15 mouse cellular contexts compared by ENCODE assay signal in genomic region chr19:57005062-57005461, GRCm38 (mm10). TPM values are rescaled to one million over a fixed set of nuclear protein-coding genes. Genes with fewer than 3 reads are reported as not detected.
DNase-seq lines count a peak whose midpoint lies in the region; ATAC-seq and TF ChIP-seq lines count a peak whose summit lies in the region.
"Had no signal": no experiment of that assay in that cellular context is flagged by ENCODE, and none has a peak within 500 bp of the region (broad histone marks: within the 10 kb centered on the region; RNA-seq: fewer than 3 reads in every experiment).

No protein-coding gene starts in this region.

- no peak overlapping the region for H3K27ac ChIP-seq in heart, embryonic 12.5 days (ENCODE audit: poor library complexity, severe bottlenecking)
- H3K27ac ChIP-seq in gastrocnemius, adult 2 months = no peak overlapping the region
- no peak overlapping the region; the same call in 1 of the 2 replicates for H3K27ac ChIP-seq in lung, embryonic 14.5 days (ENCODE audit: low read depth)
- H3K27ac ChIP-seq in forebrain, embryonic 11.5 days (ENCODE audit: low read depth, low read length) = no peak overlapping the region
- H3K27ac ChIP-seq: forebrain, embryonic 10.5 days; heart, embryonic 15.5 days; limb, embryonic 15.5 days had no signal

- no peak overlapping the region for H3K4me3 ChIP-seq in heart, embryonic 12.5 days
- H3K4me3 ChIP-seq in gastrocnemius, adult 2 months = no peak overlapping the region
- no peak overlapping the region for H3K4me3 ChIP-seq in lung, embryonic 14.5 days (ENCODE audit: low read depth, low read length)
- no peak overlapping the region for H3K4me3 ChIP-seq in forebrain, embryonic 11.5 days (ENCODE audit: low read depth, low read length)
- H3K4me3 ChIP-seq: forebrain, embryonic 10.5 days; heart, embryonic 15.5 days; limb, embryonic 15.5 days had no signal

- H3K9ac ChIP-seq in heart, embryonic 12.5 days = no peak overlapping the region
- H3K9ac ChIP-seq in lung, embryonic 14.5 days = no peak overlapping the region
- H3K9ac ChIP-seq in forebrain, embryonic 11.5 days (ENCODE audit: low read length) = no peak overlapping the region
- H3K9ac ChIP-seq: heart, embryonic 15.5 days; limb, embryonic 15.5 days had no signal

- H3K9me3 ChIP-seq in heart, embryonic 12.5 days (replicated peaks) = no peaks in the 10 kb centered on the region
- no peaks in the 10 kb centered on the region for H3K9me3 ChIP-seq in lung, embryonic 14.5 days (ENCODE audit: low read depth, low read length)
- H3K9me3 ChIP-seq in forebrain, embryonic 11.5 days (ENCODE audit: control insufficient read depth, low read length) = no peaks in the 10 kb centered on the region
- H3K9me3 ChIP-seq: forebrain, embryonic 10.5 days; heart, embryonic 15.5 days; limb, embryonic 15.5 days had no signal

- H3K36me3 ChIP-seq in heart, embryonic 12.5 days = no peaks in the 10 kb centered on the region
- no peaks in the 10 kb centered on the region for H3K36me3 ChIP-seq in lung, embryonic 14.5 days (ENCODE audit: insufficient read depth)
- H3K36me3 ChIP-seq in forebrain, embryonic 11.5 days (ENCODE audit: control insufficient read depth, insufficient read depth, low read length) = no peaks in the 10 kb centered on the region
- H3K36me3 ChIP-seq: forebrain, embryonic 10.5 days; heart, embryonic 15.5 days; limb, embryonic 15.5 days had no signal

- H3K4me2 ChIP-seq in heart, embryonic 12.5 days = no peak overlapping the region
- no peak overlapping the region for H3K4me2 ChIP-seq in lung, embryonic 14.5 days
- H3K4me2 ChIP-seq in forebrain, embryonic 11.5 days (ENCODE audit: low read depth, low read length, severe bottlenecking) = no peak overlapping the region
- H3K4me2 ChIP-seq: heart, embryonic 15.5 days; limb, embryonic 15.5 days; midbrain, embryonic 11.5 days had no signal

- peak; percentile 98 for DNase-seq in heart, adult 11 months
- DNase-seq in cerebellum, adult 11 months = peak; percentile 85
- peak; percentile 83 for DNase-seq in gastrocnemius, adult 2 months
- DNase-seq in lung, embryonic 14.5 days = peak; percentile 63
- no peak for DNase-seq in embryo, embryonic 10 days (ENCODE audit: low spot score)
- DNase-seq in left cerebral cortex, adult 11 months (ENCODE audit: low spot score) = no peak
- no peak for DNase-seq in forebrain, embryonic 11.5 days (ENCODE audit: low spot score)
- DNase-seq: adrenal gland, postnatal 10 days; layer of hippocampus, adult 9-11 months had no signal

- 91% methylated on average over 4 of the region's 4 CpGs for WGBS in heart, embryonic 12.5 days
- 74% methylated on average over 4 of the region's 4 CpGs for WGBS in lung, embryonic 14.5 days
- WGBS in forebrain, embryonic 11.5 days = 94% methylated on average over 4 of the region's 4 CpGs

- peaks cover 10% of the 10 kb centered on the region; the same call in 1 of the 2 replicates for H3K4me1 ChIP-seq in heart, embryonic 12.5 days (replicated peaks)
- H3K4me1 ChIP-seq in lung, embryonic 14.5 days (ENCODE audit: insufficient read depth) = peaks cover 34% of the 10 kb centered on the region
- H3K4me1 ChIP-seq in forebrain, embryonic 11.5 days (replicated peaks; ENCODE audit: control insufficient read depth, insufficient read depth, low read length) = peaks cover 2% of the 10 kb centered on the region

- intact Hi-C loops in gastrocnemius, adult 2 months (cut with DNase I) = no loop called here

- H3K27me3 ChIP-seq in heart, embryonic 12.5 days (replicated peaks) = peaks cover 39% of the 10 kb centered on the region
- H3K27me3 ChIP-seq in lung, embryonic 14.5 days (ENCODE audit: insufficient read depth, low read length) = peaks cover 4% of the 10 kb centered on the region
- peaks cover 23% of the 10 kb centered on the region for H3K27me3 ChIP-seq in forebrain, embryonic 11.5 days (ENCODE audit: control insufficient read depth, insufficient read depth, low read length)

- no peak for TF ChIP-seq CTCF in gastrocnemius, adult 2 months (IDR thresholded peaks at IDR 0.05)
- TF ChIP-seq CTCF in lung, embryonic 14.5 days (IDR thresholded peaks at IDR 0.05; ENCODE audit: low read depth) = no peak

- ATAC-seq in heart, embryonic 12.5 days (ENCODE audit: insufficient number of reproducible peaks, low FRiP score) = no peak
- no peak for ATAC-seq in lung, embryonic 14.5 days (ENCODE audit: insufficient read depth)
- ATAC-seq in forebrain, embryonic 11.5 days (replicated peaks; ENCODE audit: low FRiP score) = no peak
- ATAC-seq: intestine, postnatal 0 days had no signal

RNA-seq across cellular contexts. Expression of gene Afap1l2, which starts 3.0 kb away (rescaled TPM):
- polyA plus RNA-seq in heart, embryonic 12.5 days (2016; fragmentation: Nextera tagmentation; extraction: Ambion mirVana) = 0.92 and 1.1 TPM in 2 replicates
- 1 to 10 TPM; 1.6 TPM for total RNA-seq in gastrocnemius, adult 2 months (2021)
- polyA plus RNA-seq in lung, embryonic 14.5 days (2014; fragmentation: Nextera tagmentation; extraction: Ambion mirVana) = 23.3 and 24.2 TPM in 2 replicates
- 2.0 and 2.4 TPM in 2 replicates for polyA plus RNA-seq in forebrain, embryonic 11.5 days (2014; fragmentation: Nextera tagmentation; extraction: Ambion mirVana)

Comparison
In these comparisons a context has a peak if more than half of its experiments do, and no peak if none do; other contexts are left out.
1. DNase-seq: peak in heart, adult 11 months (single experiment), cerebellum, adult 11 months (single experiment), gastrocnemius, adult 2 months (single experiment) and lung, embryonic 14.5 days (single experiment); none in embryo, embryonic 10 days (single experiment), left cerebral cortex, adult 11 months (single experiment) and forebrain, embryonic 11.5 days (single experiment).